Mouse (Mus musculus) kidney, adult 9 months (tissue): ENCODE measurements around the gene Pappa.
A peak's percentile ranks its signal among the peaks of the same experiment; 100 is the strongest.

ENCODE experiments used
- DNase-seq: peaks from one replicate; pipeline ENCODE4 v3.0.0; 2022

Gene Pappa

GRCm38 (mm10) chr4:65174505-65174904 lies 50.5 kb downstream of the Pappa start:
- DNase-seq, result no peak

GRCm38 (mm10) chr4:65178146-65178545 lies 54.2 kb downstream of the Pappa start:
- no peak for DNase-seq

GRCm38 (mm10) chr4:65187236-65187635 lies 63.3 kb downstream of the Pappa start:
- DNase-seq, result peak; percentile 12

GRCm38 (mm10) chr4:65187716-65188115 lies 63.7 kb downstream of the Pappa start:
- DNase-seq, result no peak

GRCm38 (mm10) chr4:65188921-65189485 lies 65.0 kb downstream of the Pappa start:
- peak; percentile 52 for DNase-seq

GRCm38 (mm10) chr4:65192810-65193209 lies 68.8 kb downstream of the Pappa start:
- DNase-seq, result no peak

- DNase-seq, result no peak
These were observed 72.0 kb downstream of the Pappa start for GRCm38 (mm10) chr4:65195971-65196370.

- no peak for DNase-seq
These were observed 79.7 kb downstream of the Pappa start for GRCm38 (mm10) chr4:65203666-65204065.

GRCm38 (mm10) chr4:65205446-65205845 lies 81.5 kb downstream of the Pappa start:
- DNase-seq, result no peak

GRCm38 (mm10) chr4:65209369-65210015 lies 85.5 kb downstream of the Pappa start:
- no peak for DNase-seq

- DNase-seq, result peak; percentile 74
These were observed 92.7 kb downstream of the Pappa start for GRCm38 (mm10) chr4:65216682-65217081.

GRCm38 (mm10) chr4:65217651-65218364 lies 93.8 kb downstream of the Pappa start:
- DNase-seq, result no peak

- DNase-seq, result no peak
These were observed 99.9 kb downstream of the Pappa start for GRCm38 (mm10) chr4:65223901-65224300.

GRCm38 (mm10) chr4:65238540-65238998 lies 114.6 kb downstream of the Pappa start:
- DNase-seq, result no peak

GRCm38 (mm10) chr4:65242434-65242931 lies 118.5 kb downstream of the Pappa start:
- DNase-seq, result no peak

GRCm38 (mm10) chr4:65243245-65243644 lies 119.3 kb downstream of the Pappa start:
- no peak for DNase-seq

- no peak for DNase-seq
These were observed 121.0 kb downstream of the Pappa start for GRCm38 (mm10) chr4:65245015-65245414.

GRCm38 (mm10) chr4:65245440-65245839 lies 121.5 kb downstream of the Pappa start:
- DNase-seq, result no peak

- no peak for DNase-seq
These were observed 128.2 kb downstream of the Pappa start for GRCm38 (mm10) chr4:65252193-65252592.

- DNase-seq, result no peak
These were observed 130.1 kb downstream of the Pappa start for GRCm38 (mm10) chr4:65254073-65254472.

- no peak for DNase-seq
These were observed 143.1 kb downstream of the Pappa start for GRCm38 (mm10) chr4:65267066-65267465.

GRCm38 (mm10) chr4:65269996-65270395 lies 146.0 kb downstream of the Pappa start:
- DNase-seq, result no peak

- peak; percentile 8 for DNase-seq
These were observed 148.3 kb downstream of the Pappa start for GRCm38 (mm10) chr4:65272295-65272694.

GRCm38 (mm10) chr4:65273299-65273851 lies 149.4 kb downstream of the Pappa start:
- no peak for DNase-seq
